ENCODE assay signal across 17 mouse cellular contexts in the genomic region with DNA sequence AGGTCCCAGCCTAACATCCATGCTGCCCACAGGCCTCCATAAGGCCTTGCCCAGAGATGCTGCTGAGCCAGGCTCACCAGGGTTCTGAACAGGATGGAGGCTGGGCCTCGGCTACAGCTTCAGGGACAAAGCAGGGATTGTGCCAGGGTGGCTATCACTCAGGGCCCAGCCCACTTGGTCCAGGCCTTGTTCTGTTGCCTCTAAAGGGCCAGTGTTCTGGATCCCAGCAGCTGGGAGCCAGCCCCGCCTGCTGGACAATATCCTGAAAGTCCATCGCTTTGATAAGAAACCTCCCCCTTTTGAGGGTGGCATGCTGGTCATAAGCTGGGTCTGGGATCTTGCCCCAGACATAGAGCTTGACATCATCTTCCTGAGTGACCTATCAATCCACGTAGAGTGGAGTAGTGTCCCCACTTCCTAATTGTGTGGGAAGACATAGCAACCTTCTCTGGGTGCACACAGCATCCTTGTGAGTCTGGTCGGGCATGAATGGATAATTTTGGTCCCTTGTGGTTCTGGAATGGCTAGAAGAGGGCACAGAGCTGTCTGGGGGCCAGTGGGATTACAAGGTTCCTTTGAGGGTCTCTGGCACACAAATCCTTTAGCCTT. TPM values are rescaled to one million over a fixed set of nuclear protein-coding genes. Genes with fewer than 3 reads are reported as not detected.
DNase-seq lines count a peak whose midpoint lies in the region; TF ChIP-seq lines count a peak whose summit lies in the region.
"Had no signal": no experiment of that assay in that cellular context is flagged by ENCODE, and none has a peak within 500 bp of the region (broad histone marks: within the 10 kb centered on the region; RNA-seq: fewer than 3 reads in every experiment).

No protein-coding gene starts in this region.

- no peak for TF ChIP-seq CTCF in thymus, adult 2 months (IDR thresholded peaks at IDR 0.05; ENCODE audit: borderline replicate concordance, control insufficient read depth, extremely low read depth, insufficient read depth, low read length, poor library complexity)

- no peak overlapping the region for H3K27ac ChIP-seq in thymus, adult 2 months (ENCODE audit: control insufficient read depth, insufficient read depth, low read length)
- H3K27ac ChIP-seq: embryonic facial prominence, embryonic 15.5 days; heart, embryonic 10.5 days; lung, embryonic 15.5 days had no signal

- no peak overlapping the region for H3K4me3 ChIP-seq in thymus, adult 2 months (ENCODE audit: control insufficient read depth, insufficient read depth, low read length)
- H3K4me3 ChIP-seq: embryonic facial prominence, embryonic 15.5 days; heart, embryonic 10.5 days; lung, embryonic 15.5 days had no signal

- WGBS in thymus, adult 2 months = 85% methylated on average over 5 of the region's 5 CpGs

- no peak for TF ChIP-seq POLR2A in thymus, adult 2 months (IDR thresholded peaks at IDR 0.05; ENCODE audit: control insufficient read depth, extremely low read depth, insufficient read depth, low read length, poor library complexity)

- H3K4me1 ChIP-seq in thymus, adult 2 months (replicated peaks; ENCODE audit: control insufficient read depth, insufficient read depth, low read length) = no peaks in the 10 kb centered on the region
- H3K4me1 ChIP-seq: embryonic facial prominence, embryonic 15.5 days had no signal

- H3K27me3 ChIP-seq in thymus, adult 2 months (ENCODE audit: control insufficient read depth, insufficient read depth, low read length) = peaks cover 5% of the 10 kb centered on the region

- peak; percentile 40 for DNase-seq in cerebellum, adult 11 months
- no peak for DNase-seq in cerebellum, postnatal 4 days (ENCODE audit: low spot score in 2 of 2)
- peak; percentile 74 for DNase-seq in layer of hippocampus, adult 11-12 months (ENCODE audit: low spot score)
- no peak for DNase-seq in layer of hippocampus, adult 9-10 months (ENCODE audit: low spot score)
- peak; percentile 94 for DNase-seq in brain, adult 2 months (ENCODE audit: low read depth, low spot score)
- peak; percentile 69 to 74 for DNase-seq in layer of hippocampus, adult 8-10 months (ENCODE audit: low spot score in 2 of 2)
- DNase-seq in spleen, adult 12 weeks (ENCODE audit: low spot score) = no peak
- DNase-seq in thymus, adult 2 months = no peak
- DNase-seq: gastrocnemius, postnatal 10 days; heart, postnatal 36 days; kidney, postnatal 36 days; retina, postnatal 1 day; thymus, postnatal 14 days had no signal

- no peaks in the 10 kb centered on the region for H3K36me3 ChIP-seq in thymus, adult 2 months (ENCODE audit: control insufficient read depth, insufficient read depth, low read length)
- H3K36me3 ChIP-seq: embryonic facial prominence, embryonic 15.5 days; heart, embryonic 10.5 days; lung, embryonic 15.5 days had no signal

RNA-seq across cellular contexts. Expression of a gene that starts 6.1 kb away (rescaled TPM):
- 100 to 1,000 TPM; 158 to 183 (median 169) TPM for total RNA-seq in layer of hippocampus, adult 8-10 months (2022)
- 0.27 and 0.40 TPM in 2 replicates for polyA plus RNA-seq in thymus, adult 2 months (2012; rRNA removed)
- polyA plus RNA-seq: liver, adult 2 months had no signal

RNA-seq across cellular contexts. Expression of a gene that starts 37.4 kb away (rescaled TPM):
- total RNA-seq in layer of hippocampus, adult 8-10 months (2022) = 100 to 1,000 TPM; 102 to 118 (median 106) TPM
- 131 and 134 TPM in 2 replicates for polyA plus RNA-seq in thymus, adult 2 months (2012; rRNA removed)

Comparison
In these comparisons a context has a peak if more than half of its experiments do, and no peak if none do; other contexts are left out.
1. DNase-seq: peak in cerebellum, adult 11 months (single experiment), layer of hippocampus, adult 11-12 months (single experiment), brain, adult 2 months (single experiment) and layer of hippocampus, adult 8-10 months (2 of 2); none in cerebellum, postnatal 4 days (0 of 2), layer of hippocampus, adult 9-10 months (single experiment), spleen, adult 12 weeks (single experiment) and thymus, adult 2 months (single experiment).